Mouse (Mus musculus): ENCODE data around the gene Grid2. TPM values are rescaled to one million over a fixed set of nuclear protein-coding genes. Genes with fewer than 3 reads are reported as not detected.

The Grid2 gene
- polyA plus RNA-seq, 1 experiment: not detected

DNA sequence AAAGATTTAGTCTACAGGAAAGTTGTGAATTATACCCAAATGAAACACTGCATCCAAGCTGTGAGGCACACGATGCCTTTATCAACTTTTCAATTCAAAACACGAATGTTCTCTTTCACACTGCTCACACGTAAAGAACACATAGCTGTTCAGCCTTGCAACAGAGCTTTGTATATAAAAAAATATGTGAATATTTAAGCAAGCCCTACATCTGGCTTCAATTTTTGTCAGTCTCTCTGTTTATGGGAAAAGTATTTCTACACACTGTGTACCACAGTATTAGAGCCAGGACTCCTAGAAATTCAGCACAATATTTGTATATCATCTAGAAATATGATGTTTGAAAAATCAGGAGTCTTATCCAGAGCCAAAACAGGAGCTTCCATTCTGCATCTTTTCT is 1195.1 kb downstream of the Grid2 start:
- TF ChIP-seq CTCF (IDR thresholded peaks at IDR 0.05; ENCODE audit: control insufficient read depth, insufficient read depth, low read length) (no peak), POLR2A (IDR thresholded peaks at IDR 0.05; ENCODE audit: borderline replicate concordance, control insufficient read depth, low read depth, low read length) (no peak)
- WGBS: 86% methylated on average over 3 of the region's 3 CpGs

GRCm38 (mm10) chr6:64479884-64480283 is 1224.2 kb downstream of the Grid2 start:
- TF ChIP-seq POLR2A (IDR thresholded peaks at IDR 0.05; ENCODE audit: borderline replicate concordance, control insufficient read depth, low read depth, low read length) (no peak), CTCF (IDR thresholded peaks at IDR 0.05; ENCODE audit: control insufficient read depth, insufficient read depth, low read length) (no peak)
- Histone ChIP-seq H3K4me3 (replicated peaks; ENCODE audit: control insufficient read depth, low read depth, low read length) (no peak overlapping the region), H3K27ac (ENCODE audit: control insufficient read depth, insufficient read depth, low read depth, low read length, poor library complexity) (no peak overlapping the region), H3K4me1 (ENCODE audit: control insufficient read depth, insufficient read depth, low read length) (no peaks in the 10 kb centered on the region)
- WGBS: 69% methylated on average over 3 of the region's 3 CpGs

More for the DNA sequence above, 1195.1 kb downstream of the Grid2 start:
- H3K4me3 ChIP-seq (replicated peaks; ENCODE audit: control insufficient read depth, low read depth, low read length): no peak overlapping the region
- no peak overlapping the region for H3K27ac ChIP-seq (ENCODE audit: control insufficient read depth, insufficient read depth, low read depth, low read length, poor library complexity)
- H3K4me1 ChIP-seq (ENCODE audit: control insufficient read depth, insufficient read depth, low read length): no peaks in the 10 kb centered on the region

DNA sequence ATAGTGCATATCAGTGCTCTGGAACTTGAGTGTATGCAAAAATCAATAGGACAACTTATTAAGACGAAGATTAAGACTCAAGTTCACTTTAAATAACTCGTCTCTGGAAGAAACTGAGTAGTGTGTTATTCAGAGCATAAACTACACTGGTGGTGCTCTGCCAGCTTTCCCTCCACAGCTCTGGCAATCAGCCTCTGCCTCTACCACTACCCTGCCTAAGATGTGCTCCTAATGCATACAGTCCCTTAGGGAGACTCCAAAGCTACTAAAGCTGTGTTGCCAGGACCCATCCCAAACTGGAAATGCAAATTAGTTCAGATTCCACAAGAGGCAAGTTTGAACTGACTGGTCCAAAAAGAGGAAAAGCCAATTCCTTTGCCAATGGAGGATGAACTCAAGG is 1224.9 kb downstream of the Grid2 start:
- TF ChIP-seq CTCF (IDR thresholded peaks at IDR 0.05; ENCODE audit: control insufficient read depth, insufficient read depth, low read length) (no peak), POLR2A (IDR thresholded peaks at IDR 0.05; ENCODE audit: borderline replicate concordance, control insufficient read depth, low read depth, low read length) (no peak)
- 51% methylated on average over 2 of the region's 2 CpGs for WGBS
- Histone ChIP-seq H3K4me3 (replicated peaks; ENCODE audit: control insufficient read depth, low read depth, low read length) (no peak overlapping the region), H3K27ac (ENCODE audit: control insufficient read depth, insufficient read depth, low read depth, low read length, poor library complexity) (no peak overlapping the region), H3K4me1 (ENCODE audit: control insufficient read depth, insufficient read depth, low read length) (no peaks in the 10 kb centered on the region)

- TF ChIP-seq POLR2A (IDR thresholded peaks at IDR 0.05; ENCODE audit: borderline replicate concordance, control insufficient read depth, low read depth, low read length): no peak
- TF ChIP-seq CTCF (IDR thresholded peaks at IDR 0.05; ENCODE audit: control insufficient read depth, insufficient read depth, low read length): no peak
Measured at GRCm38 (mm10) chr6:64490313-64491067, 1234.8 kb downstream of the Grid2 start.

GRCm38 (mm10) chr6:64504394-64504793 is 1248.7 kb downstream of the Grid2 start:
- Histone ChIP-seq H3K27ac (ENCODE audit: control insufficient read depth, insufficient read depth, low read depth, low read length, poor library complexity) (no peak overlapping the region), H3K4me1 (ENCODE audit: control insufficient read depth, insufficient read depth, low read length) (no peaks in the 10 kb centered on the region), H3K4me3 (replicated peaks; ENCODE audit: control insufficient read depth, low read depth, low read length) (no peak overlapping the region)
- TF ChIP-seq POLR2A (IDR thresholded peaks at IDR 0.05; ENCODE audit: borderline replicate concordance, control insufficient read depth, low read depth, low read length) (no peak), CTCF (IDR thresholded peaks at IDR 0.05; ENCODE audit: control insufficient read depth, insufficient read depth, low read length) (no peak)
- 5% methylated on average over 1 of the region's 1 CpGs for WGBS

More at GRCm38 (mm10) chr6:64490313-64491067, 1234.8 kb downstream of the Grid2 start:
- 60% methylated on average over 4 of the region's 4 CpGs for WGBS
- H3K4me3 ChIP-seq (replicated peaks; ENCODE audit: control insufficient read depth, low read depth, low read length): no peak overlapping the region
- no peaks in the 10 kb centered on the region for H3K4me1 ChIP-seq (ENCODE audit: control insufficient read depth, insufficient read depth, low read length)
- no peak overlapping the region for H3K27ac ChIP-seq (ENCODE audit: control insufficient read depth, insufficient read depth, low read depth, low read length, poor library complexity)

GRCm38 (mm10) chr6:64542168-64542567 is 1286.5 kb downstream of the Grid2 start:
- WGBS: 59% methylated on average over 3 of the region's 3 CpGs
- TF ChIP-seq POLR2A (IDR thresholded peaks at IDR 0.05; ENCODE audit: borderline replicate concordance, control insufficient read depth, low read depth, low read length) (no peak), CTCF (IDR thresholded peaks at IDR 0.05; ENCODE audit: control insufficient read depth, insufficient read depth, low read length) (no peak)
- H3K4me3 ChIP-seq (replicated peaks; ENCODE audit: control insufficient read depth, low read depth, low read length): no peak overlapping the region
- H3K4me1 ChIP-seq (ENCODE audit: control insufficient read depth, insufficient read depth, low read length): no peaks in the 10 kb centered on the region
- H3K27ac ChIP-seq (ENCODE audit: control insufficient read depth, insufficient read depth, low read depth, low read length, poor library complexity): no peak overlapping the region

- H3K4me1 ChIP-seq (ENCODE audit: control insufficient read depth, insufficient read depth, low read length): no peaks in the 10 kb centered on the region
- no peak overlapping the region for H3K27ac ChIP-seq (ENCODE audit: control insufficient read depth, insufficient read depth, low read depth, low read length, poor library complexity)
- 69% methylated on average over 3 of the region's 3 CpGs for WGBS
- TF ChIP-seq CTCF (IDR thresholded peaks at IDR 0.05; ENCODE audit: control insufficient read depth, insufficient read depth, low read length) (no peak), POLR2A (IDR thresholded peaks at IDR 0.05; ENCODE audit: borderline replicate concordance, control insufficient read depth, low read depth, low read length) (no peak)
- no peak overlapping the region for H3K4me3 ChIP-seq (replicated peaks; ENCODE audit: control insufficient read depth, low read depth, low read length)
Measured at GRCm38 (mm10) chr6:64553645-64554044, 1298.0 kb downstream of the Grid2 start.

DNA sequence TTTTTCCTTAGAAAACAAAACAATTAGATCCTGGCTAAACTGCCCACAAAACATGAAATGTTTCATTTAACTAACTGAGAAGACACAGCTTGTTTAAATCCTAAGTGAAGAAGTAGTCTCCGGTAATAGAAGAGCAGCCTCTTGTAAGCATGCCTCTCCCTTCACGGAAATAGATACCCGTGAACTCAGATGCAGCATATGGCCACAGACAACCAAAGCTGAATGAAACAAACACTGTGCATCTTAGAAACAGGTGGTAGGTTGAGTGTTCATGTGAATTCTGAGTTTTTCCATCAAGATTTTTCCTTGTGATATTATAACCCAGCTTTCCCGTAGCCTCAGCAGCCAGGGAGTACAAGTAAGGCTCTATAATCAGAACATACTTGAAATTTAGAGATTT is 1299.5 kb downstream of the Grid2 start:
- Histone ChIP-seq H3K4me1 (ENCODE audit: control insufficient read depth, insufficient read depth, low read length) (no peaks in the 10 kb centered on the region), H3K4me3 (replicated peaks; ENCODE audit: control insufficient read depth, low read depth, low read length) (no peak overlapping the region), H3K27ac (ENCODE audit: control insufficient read depth, insufficient read depth, low read depth, low read length, poor library complexity) (no peak overlapping the region)
- TF ChIP-seq CTCF (IDR thresholded peaks at IDR 0.05; ENCODE audit: control insufficient read depth, insufficient read depth, low read length): no peak
- no peak for TF ChIP-seq POLR2A (IDR thresholded peaks at IDR 0.05; ENCODE audit: borderline replicate concordance, control insufficient read depth, low read depth, low read length)
- WGBS: 80% methylated on average over 4 of the region's 4 CpGs

Data from bone marrow, adult 2 months (tissue).